In the genomic region with DNA sequence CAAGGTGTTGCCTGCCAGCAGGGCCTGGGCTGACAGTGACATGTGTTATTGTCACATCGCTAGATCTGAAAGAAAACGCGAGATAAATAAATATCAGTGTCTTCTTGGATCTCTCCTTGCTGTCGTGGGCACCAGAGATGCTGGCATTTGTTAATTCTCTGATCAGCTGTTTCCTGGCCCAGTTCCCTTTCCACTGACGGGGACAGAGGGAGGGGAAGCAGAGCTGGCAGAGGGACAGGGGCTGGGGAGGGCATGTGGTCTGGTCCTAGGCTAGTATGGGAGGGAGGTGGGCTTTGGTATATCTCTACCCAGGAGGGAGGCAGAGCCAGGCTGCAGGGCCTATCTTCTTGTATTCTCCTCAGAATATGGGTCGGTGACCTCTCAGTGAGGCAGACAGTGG, we compare ENCODE assay signal across 18 mouse cellular contexts.
DNase-seq lines count a peak whose midpoint lies in the region; ATAC-seq and TF ChIP-seq lines count a peak whose summit lies in the region.
"Had no signal": no experiment of that assay in that cellular context is flagged by ENCODE, and none has a peak within 500 bp of the region (broad histone marks: within the 10 kb centered on the region; RNA-seq: fewer than 3 reads in every experiment).

No protein-coding gene starts in this region.

- no peak overlapping the region for H3K27ac ChIP-seq in forebrain, embryonic 14.5 days (ENCODE audit: low read depth, low read length)
- H3K27ac ChIP-seq in forebrain, embryonic 12.5 days, result no peak overlapping the region
- no peak overlapping the region for H3K27ac ChIP-seq in hindbrain, postnatal 0 days
- no peak overlapping the region for H3K27ac ChIP-seq in hindbrain, embryonic 10.5 days
- H3K27ac ChIP-seq: heart, embryonic 15.5 days; intestine, embryonic 15.5 days had no signal

- 65% methylated on average over 6 of the region's 6 CpGs for WGBS in forebrain, embryonic 14.5 days
- 82% methylated on average over 6 of the region's 6 CpGs for WGBS in forebrain, embryonic 12.5 days
- 52% methylated on average over 6 of the region's 6 CpGs for WGBS in hindbrain, postnatal 0 days
- WGBS in hindbrain, embryonic 10.5 days, result 84% methylated on average over 6 of the region's 6 CpGs

- DNase-seq in forebrain, embryonic 14.5 days (ENCODE audit: low spot score), result peak; percentile 39
- DNase-seq in hindbrain, postnatal 0 days (ENCODE audit: low spot score), result peak; percentile 45
- DNase-seq in hindbrain, embryonic 10.5 days (ENCODE audit: low spot score), result no peak
- DNase-seq in retina, postnatal 1 day, result peak; percentile 8
- no peak for DNase-seq in retina, embryonic 14.5 days (ENCODE audit: low spot score)
- DNase-seq: adrenal gland, adult 2 months; adrenal gland, postnatal 25 days; cerebellum, adult 11 months; cerebellum, adult 9-10 months; gastrocnemius, postnatal 36 days; heart, adult 18-20 months; heart, postnatal 14 days; kidney, adult 18-20 months had no signal

- H3K4me3 ChIP-seq in forebrain, embryonic 14.5 days (ENCODE audit: low read depth, low read length), result no peak overlapping the region
- no peak overlapping the region for H3K4me3 ChIP-seq in forebrain, embryonic 12.5 days (replicated peaks)
- no peak overlapping the region for H3K4me3 ChIP-seq in hindbrain, postnatal 0 days (ENCODE audit: low read length)
- H3K4me3 ChIP-seq in hindbrain, embryonic 10.5 days, result no peak overlapping the region
- H3K4me3 ChIP-seq: heart, embryonic 15.5 days; intestine, embryonic 15.5 days had no signal

- no peaks in the 10 kb centered on the region for H3K9me3 ChIP-seq in forebrain, embryonic 14.5 days (replicated peaks; ENCODE audit: control insufficient read depth, low read length)
- no peaks in the 10 kb centered on the region for H3K9me3 ChIP-seq in forebrain, embryonic 12.5 days
- no peaks in the 10 kb centered on the region for H3K9me3 ChIP-seq in hindbrain, postnatal 0 days (ENCODE audit: low read length)
- no peaks in the 10 kb centered on the region for H3K9me3 ChIP-seq in hindbrain, embryonic 10.5 days
- H3K9me3 ChIP-seq: heart, embryonic 15.5 days; intestine, embryonic 15.5 days had no signal

- H3K9ac ChIP-seq in forebrain, embryonic 14.5 days (ENCODE audit: low read length), result no peak overlapping the region
- no peak overlapping the region for H3K9ac ChIP-seq in forebrain, embryonic 12.5 days
- no peak overlapping the region for H3K9ac ChIP-seq in hindbrain, postnatal 0 days (replicated peaks; ENCODE audit: low read length)
- H3K9ac ChIP-seq: heart, embryonic 15.5 days; intestine, embryonic 15.5 days had no signal

- H3K36me3 ChIP-seq in forebrain, embryonic 14.5 days (ENCODE audit: control insufficient read depth, insufficient read depth, low read length), result no peaks in the 10 kb centered on the region
- no peaks in the 10 kb centered on the region for H3K36me3 ChIP-seq in forebrain, embryonic 12.5 days (replicated peaks)
- H3K36me3 ChIP-seq in hindbrain, postnatal 0 days (ENCODE audit: insufficient read depth, low read length), result no peaks in the 10 kb centered on the region
- no peaks in the 10 kb centered on the region for H3K36me3 ChIP-seq in hindbrain, embryonic 10.5 days
- H3K36me3 ChIP-seq: heart, embryonic 15.5 days; intestine, embryonic 15.5 days had no signal

- no peaks in the 10 kb centered on the region for H3K27me3 ChIP-seq in forebrain, embryonic 14.5 days (replicated peaks; ENCODE audit: control insufficient read depth, insufficient read depth, low read length)
- H3K27me3 ChIP-seq in forebrain, embryonic 12.5 days, result peaks cover 34% of the 10 kb centered on the region
- no peaks in the 10 kb centered on the region for H3K27me3 ChIP-seq in hindbrain, postnatal 0 days (ENCODE audit: insufficient read depth, low read length)
- peaks cover 11% of the 10 kb centered on the region; the same call in 1 of the 2 replicates for H3K27me3 ChIP-seq in hindbrain, embryonic 10.5 days (ENCODE audit: insufficient read depth, poor library complexity, severe bottlenecking)
- H3K27me3 ChIP-seq: intestine, embryonic 15.5 days had no signal

- H3K4me2 ChIP-seq in forebrain, embryonic 14.5 days (ENCODE audit: low read length), result no peak overlapping the region
- no peak overlapping the region for H3K4me2 ChIP-seq in forebrain, embryonic 12.5 days
- no peak overlapping the region for H3K4me2 ChIP-seq in hindbrain, postnatal 0 days (ENCODE audit: low read depth, low read length)
- H3K4me2 ChIP-seq: heart, embryonic 11.5 days; heart, embryonic 15.5 days; intestine, embryonic 15.5 days had no signal

- no peaks in the 10 kb centered on the region for H3K4me1 ChIP-seq in forebrain, embryonic 14.5 days (ENCODE audit: control insufficient read depth, insufficient read depth, low read length)
- H3K4me1 ChIP-seq in forebrain, embryonic 12.5 days, result no peaks in the 10 kb centered on the region
- H3K4me1 ChIP-seq in hindbrain, postnatal 0 days (ENCODE audit: insufficient read depth, low read length), result no peaks in the 10 kb centered on the region
- H3K4me1 ChIP-seq in hindbrain, embryonic 10.5 days (replicated peaks), result peaks cover 19% of the 10 kb centered on the region

- ATAC-seq in forebrain, embryonic 14.5 days, result no peak
- no peak for ATAC-seq in forebrain, embryonic 12.5 days (ENCODE audit: low FRiP score)
- ATAC-seq in hindbrain, postnatal 0 days, result no peak
- ATAC-seq: hindbrain, embryonic 16.5 days; intestine, embryonic 15.5 days had no signal

- TF ChIP-seq CTCF in hindbrain, postnatal 0 days (IDR thresholded peaks at IDR 0.05; ENCODE audit: low read depth), result no peak

Comparison
In these comparisons a context has a peak if more than half of its experiments do, and no peak if none do; other contexts are left out.
1. DNase-seq: peak in forebrain, embryonic 14.5 days (single experiment), hindbrain, postnatal 0 days (single experiment) and retina, postnatal 1 day (single experiment); none in hindbrain, embryonic 10.5 days (single experiment) and retina, embryonic 14.5 days (single experiment).